Mouse (Mus musculus): ENCODE measurements at regions not wholly inside any gene's neighbourhood (a gene's known extent, or its start where the extent isn't known, plus 50 kb on each side); places are given as distances from the start of the nearest gene placed in this dataset.

DNA sequence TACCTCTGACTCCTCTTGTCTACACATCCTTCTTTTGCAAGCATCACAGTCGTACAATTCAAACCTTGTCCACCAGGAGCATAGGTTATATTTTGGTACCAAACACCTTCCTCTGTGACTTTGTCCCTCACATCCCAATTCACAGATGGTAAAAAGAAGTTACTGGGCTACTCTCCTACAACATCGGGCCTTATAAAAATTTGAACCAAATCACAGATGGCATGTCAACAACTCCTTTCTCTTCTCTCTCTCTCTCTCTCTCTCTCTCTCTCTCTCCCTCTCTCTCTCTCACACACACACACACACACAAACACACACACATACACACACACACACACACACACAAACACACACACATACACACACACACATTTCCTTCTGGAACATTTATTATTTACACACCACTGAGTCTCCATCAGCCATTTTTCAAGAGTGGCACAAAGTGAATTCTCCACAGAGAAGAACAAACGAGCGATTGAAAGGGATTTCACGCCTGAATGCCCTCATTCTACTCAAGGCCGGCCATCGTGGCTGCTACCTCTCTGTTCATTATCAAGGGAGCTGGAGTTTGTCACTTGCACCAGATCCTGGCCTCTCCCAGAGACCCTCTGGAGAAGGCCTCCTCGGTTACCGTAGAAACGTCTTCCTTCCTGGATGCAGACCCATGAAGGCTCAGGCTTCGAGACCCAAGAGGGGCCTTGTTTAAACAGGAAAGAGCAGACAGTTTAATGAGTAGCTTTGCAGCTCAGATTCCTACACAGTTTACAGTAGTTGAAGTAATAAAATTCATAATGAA is 314.7 kb upstream of the Gm12728 start:
- TF ChIP-seq CTCF (conservative IDR thresholded peaks at IDR 0.05; ENCODE audit: low read length) (no peak), NANOG (IDR thresholded peaks at IDR 0.05; ENCODE audit: borderline replicate concordance, low read length) (peak; percentile 29; the same call in 1 of the 2 replicates), POU5F1 (IDR thresholded peaks at IDR 0.05; ENCODE audit: borderline replicate concordance, low read length) (no peak)
